Mouse (Mus musculus): ENCODE data around the gene Rbl2. TPM values are rescaled to one million over a fixed set of nuclear protein-coding genes. Genes with fewer than 3 reads are reported as not detected.

Gene Rbl2
- polyA plus RNA-seq, 1 experiment from 2014 or later, result 18.3 TPM

- ATAC-seq (ENCODE audit: insufficient read depth, low FRiP score), result no peak
- no peaks in the 10 kb centered on the region for H3K9me3 ChIP-seq (replicated peaks; ENCODE audit: control insufficient read depth, low read length)
- H3K4me2 ChIP-seq (ENCODE audit: low read depth, low read length), result no peak overlapping the region
- H3K27ac ChIP-seq (ENCODE audit: low read length), result no peak overlapping the region
- no peak overlapping the region for H3K9ac ChIP-seq (ENCODE audit: low read length)
- H3K27me3 ChIP-seq (ENCODE audit: control insufficient read depth, insufficient read depth, low read length), result no peaks in the 10 kb centered on the region
- H3K4me3 ChIP-seq (replicated peaks; ENCODE audit: low read length), result no peak overlapping the region
- H3K36me3 ChIP-seq (ENCODE audit: control insufficient read depth, insufficient read depth, low read length), result no peaks in the 10 kb centered on the region
- WGBS, result 79% methylated on average over 7 of the region's 7 CpGs
- H3K4me1 ChIP-seq (ENCODE audit: control insufficient read depth, insufficient read depth, low read length), result no peaks in the 10 kb centered on the region
Observed at GRCm38 (mm10) chr8:91059884-91060510, 9.9 kb upstream of the Rbl2 start.

GRCm38 (mm10) chr8:91060555-91061471, 9.0 kb upstream of the Rbl2 start:
- H3K27me3 ChIP-seq (ENCODE audit: control insufficient read depth, insufficient read depth, low read length), result no peaks in the 10 kb centered on the region
- H3K36me3 ChIP-seq (ENCODE audit: control insufficient read depth, insufficient read depth, low read length), result no peaks in the 10 kb centered on the region
- no peak overlapping the region for H3K9ac ChIP-seq (ENCODE audit: low read length)
- 74% methylated on average over 19 of the region's 19 CpGs for WGBS
- H3K4me2 ChIP-seq (ENCODE audit: low read depth, low read length), result no peak overlapping the region
- H3K27ac ChIP-seq (ENCODE audit: low read length), result no peak overlapping the region
- H3K4me1 ChIP-seq (ENCODE audit: control insufficient read depth, insufficient read depth, low read length), result no peaks in the 10 kb centered on the region
- no peak overlapping the region for H3K4me3 ChIP-seq (replicated peaks; ENCODE audit: low read length)
- no peaks in the 10 kb centered on the region for H3K9me3 ChIP-seq (replicated peaks; ENCODE audit: control insufficient read depth, low read length)
- no peak for ATAC-seq (ENCODE audit: insufficient read depth, low FRiP score)

GRCm38 (mm10) chr8:91065179-91065578, 4.7 kb upstream of the Rbl2 start:
- WGBS, result 41% methylated on average over 4 of the region's 4 CpGs
- no peaks in the 10 kb centered on the region for H3K27me3 ChIP-seq (ENCODE audit: control insufficient read depth, insufficient read depth, low read length)
- no peaks in the 10 kb centered on the region for H3K4me1 ChIP-seq (ENCODE audit: control insufficient read depth, insufficient read depth, low read length)
- no peak for ATAC-seq (ENCODE audit: insufficient read depth, low FRiP score)
- H3K9ac ChIP-seq (ENCODE audit: low read length), result no peak overlapping the region
- H3K27ac ChIP-seq (ENCODE audit: low read length), result no peak overlapping the region
- no peaks in the 10 kb centered on the region for H3K9me3 ChIP-seq (replicated peaks; ENCODE audit: control insufficient read depth, low read length)
- H3K4me3 ChIP-seq (replicated peaks; ENCODE audit: low read length), result no peak overlapping the region
- H3K4me2 ChIP-seq (ENCODE audit: low read depth, low read length), result no peak overlapping the region
- no peaks in the 10 kb centered on the region for H3K36me3 ChIP-seq (ENCODE audit: control insufficient read depth, insufficient read depth, low read length)

DNA sequence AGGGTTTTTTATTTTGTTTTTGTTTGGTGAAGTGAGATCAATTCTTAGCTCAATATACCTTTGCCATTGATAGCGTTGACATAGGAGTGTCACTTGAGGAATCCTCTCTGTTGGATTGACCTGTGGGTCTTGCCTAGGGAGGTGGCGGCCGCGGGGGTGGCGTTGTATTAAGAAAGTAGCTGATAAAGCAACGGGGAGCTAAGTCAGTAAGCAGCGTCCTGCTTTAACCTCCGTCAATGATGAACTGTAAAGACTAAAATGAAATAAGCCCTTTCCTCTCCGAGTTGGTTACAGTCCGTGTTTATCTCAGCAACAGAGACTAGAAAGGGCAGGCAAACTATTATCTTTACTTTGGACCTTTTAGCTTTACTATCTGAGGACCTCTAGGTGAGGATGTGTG, 450 bp upstream of the Rbl2 start:
- no peak; the same call in 1 of the 2 replicates for ATAC-seq (ENCODE audit: insufficient read depth, low FRiP score)
- H3K9me3 ChIP-seq (replicated peaks; ENCODE audit: control insufficient read depth, low read length), result no peaks in the 10 kb centered on the region
- H3K36me3 ChIP-seq (ENCODE audit: control insufficient read depth, insufficient read depth, low read length), result no peaks in the 10 kb centered on the region
- no peak overlapping the region for H3K27ac ChIP-seq (ENCODE audit: low read length)
- 5% methylated on average over 10 of the region's 10 CpGs for WGBS
- H3K4me2 ChIP-seq (ENCODE audit: low read depth, low read length), result peak overlapping the region; percentile 67
- H3K9ac ChIP-seq (ENCODE audit: low read length), result peak overlapping the region; percentile 49
- H3K27me3 ChIP-seq (ENCODE audit: control insufficient read depth, insufficient read depth, low read length), result no peaks in the 10 kb centered on the region
- H3K4me3 ChIP-seq (replicated peaks; ENCODE audit: low read length), result peak overlapping the region; percentile 95
- peaks cover 8% of the 10 kb centered on the region; the same call in 1 of the 2 replicates for H3K4me1 ChIP-seq (ENCODE audit: control insufficient read depth, insufficient read depth, low read length)

DNA sequence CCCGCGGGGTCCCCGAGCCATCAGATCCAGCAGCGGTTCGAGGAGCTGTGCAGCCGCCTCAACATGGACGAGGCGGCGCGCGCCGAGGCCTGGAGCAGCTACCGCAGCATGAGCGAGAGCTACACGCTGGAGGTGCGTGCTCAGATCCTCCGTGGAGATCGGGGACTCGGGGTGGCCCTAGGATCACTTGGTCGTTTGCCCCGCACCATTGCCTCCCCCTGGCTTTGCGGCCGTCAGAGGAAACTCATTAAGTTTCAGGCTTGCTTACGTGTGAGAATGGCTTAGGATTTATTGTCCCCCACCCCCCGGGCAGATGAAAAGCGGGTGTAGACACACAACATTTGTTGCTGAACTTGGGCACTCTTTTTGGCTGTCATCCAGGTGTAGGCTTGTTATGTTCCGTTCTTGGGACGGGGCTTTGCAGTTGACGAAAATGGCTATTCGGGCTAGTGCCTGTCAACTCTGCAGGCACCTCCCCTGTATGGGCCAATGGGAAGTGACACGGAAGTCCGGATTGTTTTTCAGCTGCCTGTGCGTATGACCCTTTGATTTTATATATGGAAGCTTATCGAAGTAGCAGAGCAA, 510 bp downstream of the Rbl2 start:
- Histone ChIP-seq H3K36me3 (ENCODE audit: control insufficient read depth, insufficient read depth, low read length) (no peaks in the 10 kb centered on the region), H3K27ac (ENCODE audit: low read length) (peak overlapping the region; percentile 83), H3K9ac (ENCODE audit: low read length) (peak overlapping the region; percentile 86), H3K4me2 (ENCODE audit: low read depth, low read length) (peak overlapping the region; percentile 67), H3K9me3 (replicated peaks; ENCODE audit: control insufficient read depth, low read length) (no peaks in the 10 kb centered on the region), H3K27me3 (ENCODE audit: control insufficient read depth, insufficient read depth, low read length) (no peaks in the 10 kb centered on the region), H3K4me3 (replicated peaks; ENCODE audit: low read length) (peak overlapping the region; percentile 95), H3K4me1 (ENCODE audit: control insufficient read depth, insufficient read depth, low read length) (peaks cover 8% of the 10 kb centered on the region; the same call in 1 of the 2 replicates)
- peak; percentile 84 for ATAC-seq (ENCODE audit: insufficient read depth, low FRiP score)
- under 1% methylated on average over 34 of the region's 34 CpGs for WGBS

- H3K4me2 ChIP-seq (ENCODE audit: low read depth, low read length), result no peak overlapping the region
- WGBS, result 90% methylated on average over 12 of the region's 12 CpGs
- H3K27me3 ChIP-seq (ENCODE audit: control insufficient read depth, insufficient read depth, low read length), result no peaks in the 10 kb centered on the region
- no peak overlapping the region for H3K9ac ChIP-seq (ENCODE audit: low read length)
- no peaks in the 10 kb centered on the region for H3K36me3 ChIP-seq (ENCODE audit: control insufficient read depth, insufficient read depth, low read length)
- no peak overlapping the region for H3K4me3 ChIP-seq (replicated peaks; ENCODE audit: low read length)
- ATAC-seq (ENCODE audit: insufficient read depth, low FRiP score), result no peak
- no peaks in the 10 kb centered on the region for H3K4me1 ChIP-seq (ENCODE audit: control insufficient read depth, insufficient read depth, low read length)
- H3K9me3 ChIP-seq (replicated peaks; ENCODE audit: control insufficient read depth, low read length), result no peaks in the 10 kb centered on the region
- no peak overlapping the region for H3K27ac ChIP-seq (ENCODE audit: low read length)
Observed at GRCm38 (mm10) chr8:91077077-91077867, 7.4 kb downstream of the Rbl2 start.

DNA sequence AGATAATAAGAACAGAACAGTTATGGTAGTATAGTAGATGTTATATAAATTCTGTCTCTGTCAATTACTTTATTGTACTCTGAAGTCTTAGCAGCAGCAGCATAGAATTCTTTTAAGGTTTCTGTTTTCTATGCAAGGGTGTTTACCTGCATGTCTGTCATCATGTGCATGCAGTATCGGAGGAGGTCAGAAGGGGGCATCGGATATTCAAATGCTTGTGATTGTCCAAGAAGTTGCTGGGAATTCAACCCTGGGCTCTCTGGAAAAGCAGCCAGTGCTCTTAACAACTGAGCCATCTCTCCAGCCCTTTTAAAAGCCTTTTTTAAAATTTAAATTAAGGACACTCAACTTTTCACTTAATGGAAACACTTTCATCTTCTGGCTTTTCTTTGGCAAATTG, 9.8 kb downstream of the Rbl2 start:
- 99% methylated on average over 2 of the region's 2 CpGs for WGBS
- H3K9me3 ChIP-seq (replicated peaks; ENCODE audit: control insufficient read depth, low read length), result no peaks in the 10 kb centered on the region
- no peaks in the 10 kb centered on the region for H3K36me3 ChIP-seq (ENCODE audit: control insufficient read depth, insufficient read depth, low read length)
- no peak overlapping the region for H3K9ac ChIP-seq (ENCODE audit: low read length)
- no peaks in the 10 kb centered on the region for H3K4me1 ChIP-seq (ENCODE audit: control insufficient read depth, insufficient read depth, low read length)
- no peak overlapping the region for H3K27ac ChIP-seq (ENCODE audit: low read length)
- ATAC-seq (ENCODE audit: insufficient read depth, low FRiP score), result no peak
- no peak overlapping the region for H3K4me2 ChIP-seq (ENCODE audit: low read depth, low read length)
- no peak overlapping the region for H3K4me3 ChIP-seq (replicated peaks; ENCODE audit: low read length)
- no peaks in the 10 kb centered on the region for H3K27me3 ChIP-seq (ENCODE audit: control insufficient read depth, insufficient read depth, low read length)

DNA sequence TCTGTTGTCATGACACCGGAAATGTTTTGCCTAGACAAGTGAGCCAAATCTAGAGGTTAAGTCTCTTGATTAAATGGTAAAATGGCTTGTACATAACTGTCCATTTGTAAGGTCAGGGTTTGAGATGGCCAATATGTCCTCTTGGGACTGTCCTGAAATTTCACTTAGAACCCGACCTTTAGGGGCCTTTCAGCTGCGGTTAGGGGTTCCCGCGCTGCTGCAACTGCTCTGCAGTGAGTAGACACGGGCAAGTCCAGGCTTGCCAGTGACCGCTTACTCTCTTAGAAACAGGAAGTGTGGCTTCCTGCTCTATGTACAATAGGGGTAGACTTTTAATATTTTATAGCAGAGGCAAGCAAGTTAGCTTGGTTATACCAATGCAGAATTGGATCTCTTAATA, 12.1 kb downstream of the Rbl2 start:
- Histone ChIP-seq H3K9ac (ENCODE audit: low read length) (no peak overlapping the region), H3K27me3 (ENCODE audit: control insufficient read depth, insufficient read depth, low read length) (no peaks in the 10 kb centered on the region), H3K4me1 (ENCODE audit: control insufficient read depth, insufficient read depth, low read length) (no peaks in the 10 kb centered on the region), H3K4me3 (replicated peaks; ENCODE audit: low read length) (no peak overlapping the region), H3K36me3 (ENCODE audit: control insufficient read depth, insufficient read depth, low read length) (0 out of 2 replicates have a peak, but pooled peaks cover 5% of the 10 kb centered on the region), H3K4me2 (ENCODE audit: low read depth, low read length) (no peak overlapping the region), H3K9me3 (replicated peaks; ENCODE audit: control insufficient read depth, low read length) (no peaks in the 10 kb centered on the region), H3K27ac (ENCODE audit: low read length) (no peak overlapping the region)
- 0 out of 2 replicates have a peak, but pooled peaks have one; percentile 47 for ATAC-seq (ENCODE audit: insufficient read depth, low FRiP score)
- WGBS, result 73% methylated on average over 7 of the region's 7 CpGs
